Mouse (Mus musculus) fibroblast of lung, adult 2 months (primary cell): Measurements from ENCODE around the gene Tm9sf3.

Experiments used
- DNase-seq: peaks from one replicate; pipeline ENCODE4 v3.0.0-alpha.2; 2011; ENCODE audit warnings: low read depth

Gene Tm9sf3

GRCm38 (mm10) chr19:41176881-41177280, 86.9 kb downstream of the Tm9sf3 start:
- no peak for DNase-seq

- DNase-seq: no peak
Observed at GRCm38 (mm10) chr19:41165914-41166235, 97.9 kb downstream of the Tm9sf3 start.

- DNase-seq: no peak
Observed at GRCm38 (mm10) chr19:41165144-41165913, 98.5 kb downstream of the Tm9sf3 start.

- no peak for DNase-seq
Observed at GRCm38 (mm10) chr19:41164447-41165095, 99.2 kb downstream of the Tm9sf3 start.
